Mouse (Mus musculus) heart, postnatal 25 days (tissue): ENCODE data around the gene Hnrnpul2. TPM values are rescaled to one million over a fixed set of nuclear protein-coding genes. Genes with fewer than 3 reads are reported as not detected.
"Not testable (repeated sequence)": the region's sequence is repeated elsewhere in the genome, so short reads cannot be mapped to it uniquely, and the experiment has no call there.

Experiments
- DNase-seq: peaks from one replicate; pipeline ENCODE4 v3.0.0; 2022; ENCODE audit warnings: low spot score
- intact Hi-C: fragments of 180-260 bp; cut with DNase I; formaldehyde crosslinking; loops from one replicate; pipeline ENCODE4 v1.15.1; 2025
- total RNA-seq, 2 experiments: library from RNA; stranded (reverse); gene quantifications; 2 replicates each; pipeline ENCODE4 v1.2.3; 2021

Gene Hnrnpul2
- total RNA-seq, 2 experiments from 2014 or later: 42.5 to 49.4 TPM

GRCm38 (mm10) chr19:8815812-8816211 lies 4.0 kb upstream of the Hnrnpul2 start:
- DNase-seq: no peak
- intact Hi-C loops: loop anchor here (5.0 kb wide), 1 partner anchor 94 kb away; the partner anchor contains the start of gene Slc3a2

- no peak for DNase-seq
Measured at GRCm38 (mm10) chr19:8817001-8817400, 2.8 kb upstream of the Hnrnpul2 start.

DNA sequence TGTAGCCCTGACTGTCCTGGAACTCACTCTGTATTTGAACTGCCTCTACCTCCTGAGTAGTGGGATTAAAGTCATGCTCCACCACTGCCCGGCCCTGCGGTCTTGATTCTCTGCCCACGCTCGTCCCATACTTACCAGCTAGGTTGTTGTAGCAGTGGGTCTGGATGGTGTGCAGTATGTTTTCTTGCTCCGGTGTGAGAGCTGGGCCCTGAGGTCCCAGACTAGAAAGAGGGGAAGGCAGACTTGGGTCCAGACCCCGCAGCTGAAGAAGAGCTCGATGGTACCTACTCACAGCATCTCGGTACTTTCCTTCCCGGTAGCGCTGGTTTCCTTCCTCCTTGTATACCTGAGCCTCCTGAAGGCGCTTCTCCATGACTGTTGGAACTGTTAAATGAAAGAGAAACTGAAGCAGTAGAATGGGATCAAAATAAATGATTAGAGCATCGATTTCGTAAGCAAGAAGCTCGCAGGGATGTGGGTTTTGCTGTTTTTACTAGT lies 1.5 kb upstream of the Hnrnpul2 start:
- DNase-seq: no peak
- intact Hi-C loops: loop anchor here (2.0 to 5.0 kb wide), 2 partner anchors 20 to 96 kb away; partner anchors contain the start of genes Polr2g and Slc3a2

More at GRCm38 (mm10) chr19:8817001-8817400, 2.8 kb upstream of the Hnrnpul2 start:
- intact Hi-C loops: loop anchor here (5.0 kb wide), 1 partner anchor 95 kb away; the partner anchor contains the start of gene Slc3a2

- peak; percentile 95 for DNase-seq
- intact Hi-C loops: loop anchor here (2.0 to 5.0 kb wide), 2 partner anchors 20 to 97 kb away; partner anchors contain the start of genes Polr2g and Slc3a2
Measured at GRCm38 (mm10) chr19:8818801-8819595, 812 bp upstream of the Hnrnpul2 start, which contains the start of gene Ttc9c. Gene Ttc9c (minus strand): TSS chr19:8819333.

- intact Hi-C loops: no loop called here
- no peak for DNase-seq
Measured at GRCm38 (mm10) chr19:8820424-8820956, 680 bp downstream of the Hnrnpul2 start.

DNA sequence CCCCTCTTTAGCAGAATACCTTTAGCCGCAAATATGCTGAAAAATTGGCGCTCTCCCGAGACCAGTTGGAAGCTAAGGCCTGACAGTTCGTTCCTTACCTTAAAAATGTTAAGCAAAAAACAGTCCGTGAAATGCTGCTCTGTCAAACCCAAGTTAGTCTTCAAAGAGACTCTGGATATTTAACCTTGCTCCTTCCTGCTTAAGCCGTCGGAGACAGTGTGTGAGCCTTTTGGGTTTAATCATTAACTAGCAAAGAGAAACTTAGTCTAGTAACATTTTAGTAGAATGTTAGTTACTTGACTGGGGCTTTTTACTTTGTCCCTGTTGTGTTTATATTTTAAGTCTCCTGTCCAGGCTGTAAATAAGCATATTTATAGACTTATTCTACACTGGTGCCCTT lies 1.3 kb downstream of the Hnrnpul2 start:
- intact Hi-C loops: no loop called here

DNA sequence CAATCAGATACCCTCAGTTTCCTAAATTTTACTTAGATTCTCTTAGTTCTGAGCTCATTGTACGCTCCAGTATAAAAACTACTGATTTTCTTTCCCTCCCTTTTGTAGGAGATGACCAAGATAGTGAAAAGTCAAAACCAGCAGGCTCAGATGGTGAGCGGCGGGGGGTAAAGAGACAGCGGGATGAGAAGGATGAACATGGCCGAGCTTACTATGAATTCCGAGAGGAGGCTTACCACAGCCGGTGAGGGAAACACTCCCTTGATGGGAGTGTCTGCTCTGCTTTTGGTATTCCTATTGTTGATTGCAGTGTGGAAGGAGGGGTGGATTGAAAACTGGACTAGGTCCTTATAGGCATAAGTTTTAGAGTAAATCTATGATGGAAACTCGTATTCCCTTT lies 2.9 kb downstream of the Hnrnpul2 start:
- intact Hi-C loops: no loop called here
- DNase-seq: no peak

More for the DNA sequence above, 1.3 kb downstream of the Hnrnpul2 start:
- no peak for DNase-seq

GRCm38 (mm10) chr19:8829660-8830059 lies 9.8 kb downstream of the Hnrnpul2 start, which contains the start of gene AC129217.1:
Gene AC129217.1 (plus strand): TSS chr19:8829773.
- DNase-seq: no peak
- intact Hi-C loops: no loop called here

GRCm38 (mm10) chr19:8830664-8831063 lies 10.9 kb downstream of the Hnrnpul2 start:
- no peak for DNase-seq
- intact Hi-C loops: no loop called here

DNA sequence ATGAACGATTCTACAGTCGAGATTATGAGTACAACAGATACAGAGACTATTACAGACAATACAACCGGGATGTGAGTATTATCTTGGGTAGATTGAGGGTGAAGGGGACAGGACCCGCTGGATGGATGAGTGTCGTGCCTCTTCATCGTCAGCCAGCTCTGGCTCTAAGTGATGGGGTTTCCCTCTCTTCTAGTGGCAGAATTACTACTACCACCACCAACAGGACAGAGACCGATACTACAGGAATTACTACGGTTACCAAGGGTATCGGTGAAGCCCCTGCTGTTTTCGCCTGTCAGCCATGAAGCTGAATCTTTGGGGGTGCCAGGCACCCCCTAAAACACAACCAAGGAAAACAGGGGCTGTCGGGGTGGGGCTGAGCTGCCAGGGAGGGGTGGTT lies 11.5 kb downstream of the Hnrnpul2 start:
- intact Hi-C loops: no loop called here
- no peak for DNase-seq

DNA sequence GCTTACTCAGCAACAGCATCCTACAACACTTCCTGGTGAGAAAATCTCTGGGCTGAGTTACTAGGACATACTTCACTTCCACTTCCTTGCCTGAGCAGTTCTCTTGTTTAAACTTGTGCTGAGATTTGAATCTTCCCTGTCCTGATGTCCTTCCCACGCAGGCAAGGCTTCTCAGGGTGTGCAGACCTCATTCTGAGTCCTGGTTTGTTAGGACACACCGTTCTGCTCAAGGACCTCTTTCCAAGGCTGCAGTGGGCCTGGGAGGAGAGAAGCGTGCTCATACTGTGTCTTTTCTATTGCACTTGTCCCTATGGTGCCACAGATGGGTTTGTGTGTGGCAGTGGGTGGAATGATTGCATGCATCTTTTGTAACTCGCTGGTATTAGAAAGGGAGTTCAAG lies 13.2 kb downstream of the Hnrnpul2 start:
- no peak for DNase-seq
- intact Hi-C loops: no loop called here

GRCm38 (mm10) chr19:8836327-8836726 lies 16.5 kb downstream of the Hnrnpul2 start:
- intact Hi-C loops, DNase-seq: not testable (repeated sequence)

- intact Hi-C loops: no loop called here
- peak; percentile 66 for DNase-seq
Measured at GRCm38 (mm10) chr19:8837251-8837791, 17.5 kb downstream of the Hnrnpul2 start, which contains the start of gene Bscl2. Gene Bscl2 (plus strand): TSS chr19:8837467.

DNA sequence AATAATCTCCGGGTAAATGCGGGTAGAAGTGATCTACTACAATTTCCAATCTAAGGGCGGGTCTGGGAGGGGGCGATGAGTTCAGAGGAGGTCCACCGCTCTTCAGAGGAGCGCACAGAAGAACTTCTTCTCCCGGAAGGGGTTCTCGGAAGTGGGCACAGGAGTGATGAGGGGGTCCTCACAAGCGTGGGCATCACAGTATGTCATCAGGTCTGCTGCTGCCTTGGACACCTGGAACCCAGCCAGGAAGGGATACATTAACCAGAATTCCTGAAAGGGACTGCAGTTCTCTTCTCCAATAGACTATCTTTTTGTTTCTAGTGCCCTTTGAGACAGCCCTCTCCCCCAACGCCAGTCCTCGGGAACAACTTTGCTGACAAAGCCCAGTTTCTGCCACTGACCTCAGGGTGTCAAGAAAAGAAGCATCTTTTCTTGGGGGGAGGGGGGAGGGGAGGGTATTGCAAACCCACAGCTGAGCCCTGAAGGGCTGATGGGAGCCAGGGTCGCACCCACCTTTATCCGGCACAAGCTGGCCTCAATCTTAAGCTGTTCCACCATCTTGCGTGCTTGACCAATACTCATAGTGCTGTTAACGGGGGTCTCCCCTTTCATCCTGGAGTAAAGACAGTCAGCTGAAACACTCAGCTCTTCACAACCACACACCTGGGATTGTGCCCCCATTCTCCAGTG lies 18.4 kb downstream of the Hnrnpul2 start:
- DNase-seq: no peak
- intact Hi-C loops: no loop called here

DNA sequence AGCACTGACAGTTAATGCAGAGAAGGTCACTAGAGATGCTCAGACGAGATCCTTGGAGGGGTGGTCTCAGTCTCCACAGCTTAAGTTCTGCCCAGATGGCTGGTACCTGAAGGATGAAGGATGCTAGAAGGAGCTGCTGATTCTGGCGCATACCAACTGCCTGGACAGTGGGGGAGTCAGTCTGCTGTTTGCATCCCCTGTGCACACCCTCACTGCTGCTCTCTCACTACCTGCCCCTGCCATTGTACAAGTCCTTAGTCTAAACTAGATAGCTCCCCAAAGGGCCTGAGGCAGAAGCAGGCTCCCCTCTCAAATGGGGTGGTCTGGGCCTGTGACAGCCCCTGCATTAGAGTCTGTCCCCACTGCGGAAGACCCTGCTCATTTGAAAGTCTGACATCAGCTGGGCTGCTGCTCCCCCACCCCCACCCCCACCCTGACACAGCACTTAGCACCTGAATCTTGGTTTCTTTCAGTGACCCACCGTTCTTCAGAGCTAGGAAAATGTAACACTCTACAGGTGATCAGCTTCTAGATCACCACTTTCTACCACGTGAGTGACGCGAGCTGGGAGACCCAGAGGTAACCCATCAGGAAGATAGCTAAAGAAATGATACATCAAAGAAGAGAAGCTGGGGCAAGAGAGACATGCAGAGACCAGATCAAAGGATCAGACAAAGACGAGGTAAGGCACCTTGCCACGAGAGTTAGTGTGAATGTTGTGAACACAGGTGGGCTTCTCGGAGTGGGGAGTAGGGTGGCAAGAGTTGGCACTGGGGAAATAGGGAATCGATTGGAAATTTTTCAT lies 19.5 kb downstream of the Hnrnpul2 start, which contains the start of gene Gng3:
Gene Gng3, minus strand, starts transcription at position 92 of the 805 bp plus-strand sequence.
- no peak for DNase-seq
- intact Hi-C loops: no loop called here

- peak; percentile 70 for DNase-seq
- intact Hi-C loops: loop anchor here (5.0 kb wide), 2 partner anchors 47 to 272 kb away; partner anchors contain the start of genes 1810009A15Rik and Gm49416
Measured at GRCm38 (mm10) chr19:8839908-8840791, 20.3 kb downstream of the Hnrnpul2 start.

DNA sequence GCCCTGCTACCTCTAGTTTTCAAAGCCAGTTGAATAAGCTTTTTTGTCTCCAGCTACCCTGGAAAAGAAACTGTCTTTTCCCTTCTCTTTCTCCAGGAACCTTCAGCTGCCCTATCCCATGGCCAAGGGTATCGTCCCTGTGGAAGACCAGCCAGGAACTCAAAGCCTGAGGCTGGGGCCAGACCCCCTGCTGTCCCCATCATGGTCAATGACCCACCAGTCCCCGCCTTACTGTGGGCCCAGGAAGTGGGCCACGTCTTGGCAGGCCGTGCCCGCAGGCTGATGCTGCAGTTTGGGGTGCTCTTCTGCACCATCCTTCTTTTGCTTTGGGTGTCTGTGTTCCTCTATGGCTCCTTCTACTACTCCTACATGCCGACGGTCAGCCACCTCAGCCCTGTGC lies 21.2 kb downstream of the Hnrnpul2 start:
- intact Hi-C loops: loop anchor here (5.0 kb wide), 2 partner anchors 46 to 271 kb away; partner anchors contain the start of genes 1810009A15Rik and Gm49416
- DNase-seq: no peak

DNA sequence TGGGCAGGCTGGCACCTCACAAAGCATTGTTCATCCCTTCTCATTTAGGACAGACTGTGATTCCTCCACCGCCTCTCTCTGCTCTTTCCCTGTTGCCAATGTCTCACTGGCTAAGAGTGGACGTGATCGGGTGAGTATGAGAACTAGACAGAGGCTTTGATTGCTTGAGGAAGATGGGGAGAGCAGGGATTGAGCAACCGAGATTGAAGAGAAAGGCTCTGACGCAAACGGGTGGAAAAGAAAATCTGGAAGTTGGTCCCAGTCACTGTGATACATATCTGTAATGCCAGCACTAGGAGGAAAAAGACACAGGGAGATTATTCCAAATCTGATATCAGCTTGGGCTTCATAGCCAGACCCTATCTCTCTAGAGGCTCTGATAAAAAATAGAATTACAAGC lies 23.2 kb downstream of the Hnrnpul2 start:
- DNase-seq: no peak
- intact Hi-C loops: loop anchor here (5.0 kb wide), 2 partner anchors 44 to 269 kb away; partner anchors contain the start of genes 1810009A15Rik and Gm49416
